Mouse (Mus musculus): ENCODE measurements around the gene Apol6. TPM values are rescaled to one million over a fixed set of nuclear protein-coding genes. Genes with fewer than 3 reads are reported as not detected.
"Not testable (repeated sequence)": the region's sequence is repeated elsewhere in the genome, so short reads cannot be mapped to it uniquely, and the experiment has no call there.

The Apol6 gene
- polyA plus RNA-seq, 1 experiment from 2014 or later: not detected

DNA sequence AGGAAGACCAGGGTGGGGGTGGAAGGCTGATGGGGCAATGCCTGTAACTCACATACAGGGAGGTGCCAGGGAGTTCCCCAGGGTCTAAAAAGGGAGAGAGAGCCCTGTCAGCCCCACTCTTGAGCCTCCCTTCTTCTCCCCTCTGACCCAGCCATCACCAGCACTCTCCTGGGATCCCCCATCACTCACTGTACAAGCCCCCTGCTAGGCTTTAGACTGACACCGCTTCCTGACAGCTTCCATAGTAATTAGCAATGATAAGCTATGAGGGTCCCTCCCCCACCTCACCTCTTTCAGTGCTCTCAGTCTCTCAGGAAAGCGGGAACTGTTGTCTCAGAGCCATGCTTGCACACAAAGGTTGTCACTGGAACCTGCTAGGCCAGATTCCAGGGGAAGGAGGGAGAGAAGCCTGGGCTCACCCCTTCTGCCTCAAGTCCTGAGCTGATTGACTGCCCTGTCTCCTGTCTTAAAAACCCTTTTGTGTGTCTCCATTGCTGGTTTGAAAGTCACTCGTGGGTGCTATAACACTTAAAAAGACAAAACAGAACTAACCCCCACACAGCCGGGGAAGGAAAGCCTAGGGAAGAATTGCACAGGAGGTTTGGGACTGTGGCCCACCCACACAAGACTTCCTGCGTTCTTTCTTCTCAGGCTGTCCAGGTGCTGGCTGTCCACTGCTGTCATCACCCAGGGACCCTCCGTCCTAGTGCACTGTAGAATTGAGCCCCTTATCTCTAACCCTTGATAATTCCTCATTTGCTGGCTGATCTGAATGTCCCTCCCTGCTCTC lies 11.7 kb downstream of the Apol6 start:
- ATAC-seq (ENCODE audit: insufficient read depth, low FRiP score, low TSS enrichment): no peak
- Histone ChIP-seq H3K4me2 (ENCODE audit: low read depth) (no peak overlapping the region), H3K4me3 (ENCODE audit: low read depth, low read length) (no peak overlapping the region), H3K4me1 (ENCODE audit: control insufficient read depth, insufficient read depth, low read length) (no peaks in the 10 kb centered on the region), H3K27ac (ENCODE audit: low read depth, low read length) (no peak overlapping the region), H3K9ac (ENCODE audit: low read length) (peak overlapping the region; percentile 30), H3K36me3 (ENCODE audit: control insufficient read depth, insufficient read depth, low read length) (no peaks in the 10 kb centered on the region), H3K9me3 (ENCODE audit: control insufficient read depth, low read length) (no peaks in the 10 kb centered on the region), H3K27me3 (ENCODE audit: control insufficient read depth, insufficient read depth, low read length) (no peaks in the 10 kb centered on the region)
- no peak for DNase-seq (ENCODE audit: low spot score)
- 38% methylated on average over 6 of the region's 6 CpGs for WGBS

DNA sequence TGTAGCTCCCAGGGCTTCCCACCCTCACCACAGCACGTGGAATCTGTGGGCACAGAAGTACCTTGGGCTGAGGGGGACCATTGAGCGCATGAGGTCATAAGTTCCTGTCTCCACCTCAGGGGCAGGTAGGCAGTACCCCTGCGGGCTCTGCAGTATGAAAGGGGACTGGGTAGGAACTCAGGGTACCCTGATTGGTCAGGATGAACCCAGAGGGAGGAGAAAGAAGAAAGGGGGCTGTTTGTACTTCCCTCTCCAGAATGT lies 12.2 kb downstream of the Apol6 start:
- WGBS: 63% methylated on average over 3 of the region's 3 CpGs

DNA sequence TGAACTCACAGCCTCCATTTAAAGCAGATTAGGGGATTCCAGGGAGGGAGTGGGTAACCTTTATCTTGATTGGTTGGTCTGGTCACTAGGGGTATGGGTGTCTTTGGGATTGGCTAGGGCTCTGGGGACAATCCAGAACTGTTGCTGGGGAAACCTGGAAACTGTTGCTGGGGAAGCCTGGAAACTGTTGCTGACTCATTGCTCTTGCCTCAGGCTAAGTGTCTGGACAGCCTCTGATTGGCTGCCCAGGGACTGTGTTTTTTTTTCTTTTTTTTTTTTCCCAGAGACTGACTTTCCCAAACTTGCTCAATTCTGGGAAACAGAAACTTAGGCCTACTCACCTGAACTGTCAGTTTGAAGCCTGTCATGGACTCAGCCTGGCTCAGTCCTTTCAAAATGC lies 14.0 kb downstream of the Apol6 start:
- H3K9me3 ChIP-seq (ENCODE audit: control insufficient read depth, low read length): no peaks in the 10 kb centered on the region
- DNase-seq (ENCODE audit: low spot score): no peak
- no peak for ATAC-seq (ENCODE audit: insufficient read depth, low FRiP score, low TSS enrichment)
- H3K27me3 ChIP-seq (ENCODE audit: control insufficient read depth, insufficient read depth, low read length): no peaks in the 10 kb centered on the region
- H3K36me3 ChIP-seq (ENCODE audit: control insufficient read depth, insufficient read depth, low read length): no peaks in the 10 kb centered on the region
- no peak overlapping the region for H3K9ac ChIP-seq (ENCODE audit: low read length)
- no peak overlapping the region for H3K4me2 ChIP-seq (ENCODE audit: low read depth)
- no peak overlapping the region for H3K4me3 ChIP-seq (ENCODE audit: low read depth, low read length)
- no peak overlapping the region for H3K27ac ChIP-seq (ENCODE audit: low read depth, low read length)
- no peaks in the 10 kb centered on the region for H3K4me1 ChIP-seq (ENCODE audit: control insufficient read depth, insufficient read depth, low read length)

More for the DNA sequence above, 12.2 kb downstream of the Apol6 start:
- Histone ChIP-seq H3K9me3 (ENCODE audit: control insufficient read depth, low read length) (no peaks in the 10 kb centered on the region), H3K4me2 (ENCODE audit: low read depth) (no peak overlapping the region), H3K4me3 (ENCODE audit: low read depth, low read length) (no peak overlapping the region), H3K9ac (ENCODE audit: low read length) (no peak overlapping the region), H3K27me3 (ENCODE audit: control insufficient read depth, insufficient read depth, low read length) (no peaks in the 10 kb centered on the region), H3K27ac (ENCODE audit: low read depth, low read length) (no peak overlapping the region), H3K36me3 (ENCODE audit: control insufficient read depth, insufficient read depth, low read length) (no peaks in the 10 kb centered on the region), H3K4me1 (ENCODE audit: control insufficient read depth, insufficient read depth, low read length) (no peaks in the 10 kb centered on the region)
- ATAC-seq (ENCODE audit: insufficient read depth, low FRiP score, low TSS enrichment) (no peak), DNase-seq (ENCODE audit: low spot score) (no peak)

DNA sequence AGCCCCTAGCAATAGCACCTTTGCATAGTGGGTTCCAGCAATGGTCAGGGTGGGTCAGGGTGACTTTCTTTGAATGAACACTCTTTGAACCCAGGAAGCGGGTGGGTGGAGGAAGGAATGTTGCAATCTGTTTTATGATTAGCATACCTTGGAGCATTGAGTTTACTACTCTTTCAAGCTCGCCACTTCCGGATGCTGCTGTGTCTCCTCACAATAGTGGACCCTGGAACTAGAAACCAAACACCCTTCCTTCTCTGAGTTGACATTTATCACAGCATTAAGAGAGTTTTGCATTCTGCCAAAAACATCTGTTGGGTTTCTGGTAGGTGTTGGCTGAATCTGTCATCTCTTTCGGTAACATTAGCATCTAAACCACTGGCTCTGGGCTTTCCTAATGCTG lies 14.9 kb downstream of the Apol6 start:
- ATAC-seq (ENCODE audit: insufficient read depth, low FRiP score, low TSS enrichment); H3K4me3 ChIP-seq (ENCODE audit: low read depth, low read length); H3K27me3 ChIP-seq (ENCODE audit: control insufficient read depth, insufficient read depth, low read length); H3K27ac ChIP-seq (ENCODE audit: low read depth, low read length); H3K4me2 ChIP-seq (ENCODE audit: low read depth); H3K4me1 ChIP-seq (ENCODE audit: control insufficient read depth, insufficient read depth, low read length); H3K9me3 ChIP-seq (ENCODE audit: control insufficient read depth, low read length); H3K36me3 ChIP-seq (ENCODE audit: control insufficient read depth, insufficient read depth, low read length); DNase-seq (ENCODE audit: low spot score); H3K9ac ChIP-seq (ENCODE audit: low read length): not testable (repeated sequence)
- WGBS: 93% methylated on average over 4 of the region's 4 CpGs

DNA sequence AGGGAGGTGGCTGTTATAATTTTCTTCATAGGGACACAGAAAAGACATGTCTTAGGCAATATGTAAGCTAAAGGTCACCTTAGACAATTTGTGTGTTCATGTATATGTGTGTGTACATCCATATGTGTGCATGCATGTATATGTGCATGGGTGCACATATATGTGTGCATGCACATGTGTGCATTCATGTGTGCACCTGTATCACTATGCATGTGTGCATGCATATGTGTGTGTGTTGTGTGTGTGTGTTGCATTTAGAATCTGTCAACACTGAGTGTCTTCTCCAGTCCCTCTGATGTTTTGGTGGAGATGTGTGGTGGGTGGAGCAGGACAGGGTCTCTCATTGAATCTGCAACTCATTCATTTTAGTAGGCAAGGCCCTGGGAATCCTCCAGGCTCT lies 18.2 kb downstream of the Apol6 start:
- Histone ChIP-seq H3K4me1 (ENCODE audit: control insufficient read depth, insufficient read depth, low read length) (no peaks in the 10 kb centered on the region), H3K4me3 (ENCODE audit: low read depth, low read length) (no peak overlapping the region), H3K27me3 (ENCODE audit: control insufficient read depth, insufficient read depth, low read length) (no peaks in the 10 kb centered on the region), H3K9ac (ENCODE audit: low read length) (no peak overlapping the region), H3K4me2 (ENCODE audit: low read depth) (no peak overlapping the region), H3K9me3 (ENCODE audit: control insufficient read depth, low read length) (no peaks in the 10 kb centered on the region), H3K36me3 (ENCODE audit: control insufficient read depth, insufficient read depth, low read length) (no peaks in the 10 kb centered on the region), H3K27ac (ENCODE audit: low read depth, low read length) (no peak overlapping the region)
- no peak for DNase-seq (ENCODE audit: low spot score)
- no peak for ATAC-seq (ENCODE audit: insufficient read depth, low FRiP score, low TSS enrichment)

DNA sequence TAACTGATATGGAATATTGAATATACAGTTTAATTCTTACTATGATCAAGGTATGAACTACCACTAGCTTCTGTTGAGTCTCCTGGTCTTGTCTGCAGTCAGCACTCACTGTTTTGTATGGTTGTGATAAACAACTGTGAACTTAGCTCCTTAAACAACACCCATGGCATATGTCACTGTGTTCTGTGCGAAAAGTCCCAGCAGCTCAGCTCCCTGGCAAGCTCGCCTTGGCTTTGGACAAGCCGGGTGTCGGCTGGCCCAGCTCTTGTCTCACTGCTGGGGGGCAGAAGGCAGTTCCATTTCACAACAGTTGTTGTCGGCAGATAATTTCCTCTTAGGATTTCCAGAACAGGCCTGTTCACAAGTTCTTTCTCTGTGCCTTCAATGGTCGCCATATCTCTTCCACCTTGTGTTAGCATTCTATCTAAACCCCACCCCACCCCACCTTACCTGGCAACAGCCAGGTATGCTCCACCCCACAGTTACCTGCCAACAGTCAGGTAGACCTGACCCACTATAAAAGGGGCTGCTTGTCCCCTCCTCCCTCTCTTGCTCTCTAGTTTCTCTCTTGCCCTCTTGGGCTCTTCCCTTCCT lies 20.8 kb downstream of the Apol6 start:
- Histone ChIP-seq H3K9ac (ENCODE audit: low read length) (no peak overlapping the region), H3K4me2 (ENCODE audit: low read depth) (no peak overlapping the region), H3K27me3 (ENCODE audit: control insufficient read depth, insufficient read depth, low read length) (no peaks in the 10 kb centered on the region), H3K4me3 (ENCODE audit: low read depth, low read length) (no peak overlapping the region), H3K9me3 (ENCODE audit: control insufficient read depth, low read length) (no peaks in the 10 kb centered on the region), H3K27ac (ENCODE audit: low read depth, low read length) (no peak overlapping the region), H3K36me3 (ENCODE audit: control insufficient read depth, insufficient read depth, low read length) (no peaks in the 10 kb centered on the region), H3K4me1 (ENCODE audit: control insufficient read depth, insufficient read depth, low read length) (no peaks in the 10 kb centered on the region)
- no peak for ATAC-seq (ENCODE audit: insufficient read depth, low FRiP score, low TSS enrichment)
- no peak for DNase-seq (ENCODE audit: low spot score)
- 86% methylated on average over 6 of the region's 6 CpGs for WGBS

DNA sequence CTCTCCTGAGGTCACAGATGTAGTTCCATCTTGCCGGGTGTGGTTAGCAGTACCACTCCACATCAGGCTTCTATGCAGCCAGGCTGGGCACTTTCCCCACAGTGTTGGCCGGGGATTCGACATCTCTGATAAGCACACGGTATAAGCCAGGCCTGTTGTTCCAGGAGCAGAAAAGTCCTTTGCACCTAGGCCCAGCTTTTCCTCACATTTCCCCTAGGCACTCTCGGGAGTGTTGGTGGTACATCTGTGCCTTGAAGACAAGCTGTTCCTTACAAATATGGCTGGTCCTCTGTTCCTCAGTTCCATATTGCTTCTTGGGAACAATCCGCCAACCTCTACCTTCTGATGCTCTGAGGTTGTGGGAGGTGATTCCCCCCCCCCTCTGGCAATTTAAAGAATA lies 21.7 kb downstream of the Apol6 start:
- no peak for DNase-seq (ENCODE audit: low spot score)
- H3K4me1 ChIP-seq (ENCODE audit: control insufficient read depth, insufficient read depth, low read length): no peaks in the 10 kb centered on the region

DNA sequence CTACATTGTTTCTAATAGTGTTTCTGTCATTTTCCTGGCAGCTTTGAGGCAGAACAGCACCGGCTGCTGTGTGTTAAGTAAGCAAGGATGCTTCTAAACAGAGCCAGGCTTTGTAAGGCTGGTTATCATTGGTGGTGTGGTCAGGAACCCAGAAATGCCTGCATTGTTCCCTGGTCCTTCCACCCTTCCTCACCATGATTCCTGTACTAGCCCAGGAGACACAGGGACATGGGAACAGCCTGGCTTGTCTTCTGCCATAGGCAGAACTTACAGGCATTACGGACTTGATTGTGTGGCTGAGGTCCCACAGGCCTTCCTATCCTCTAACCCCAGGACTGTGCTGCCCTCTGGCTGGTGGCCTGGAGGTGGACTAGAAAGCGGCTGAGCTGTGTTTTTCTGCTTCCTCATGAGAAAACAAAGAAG lies 23.9 kb downstream of the Apol6 start:
- no peak for DNase-seq (ENCODE audit: low spot score)
- Histone ChIP-seq H3K27ac (ENCODE audit: low read depth, low read length) (no peak overlapping the region), H3K4me1 (ENCODE audit: control insufficient read depth, insufficient read depth, low read length) (no peaks in the 10 kb centered on the region), H3K4me3 (ENCODE audit: low read depth, low read length) (no peak overlapping the region), H3K9ac (ENCODE audit: low read length) (peak overlapping the region; percentile 15; the same call in 1 of the 2 replicates), H3K27me3 (ENCODE audit: control insufficient read depth, insufficient read depth, low read length) (no peaks in the 10 kb centered on the region), H3K4me2 (ENCODE audit: low read depth) (no peak overlapping the region), H3K36me3 (ENCODE audit: control insufficient read depth, insufficient read depth, low read length) (no peaks in the 10 kb centered on the region), H3K9me3 (ENCODE audit: control insufficient read depth, low read length) (no peaks in the 10 kb centered on the region)
- no peak for ATAC-seq (ENCODE audit: insufficient read depth, low FRiP score, low TSS enrichment)
- 74% methylated on average over 3 of the region's 3 CpGs for WGBS

More for the DNA sequence above, 21.7 kb downstream of the Apol6 start:
- Histone ChIP-seq H3K27ac (ENCODE audit: low read depth, low read length) (no peak overlapping the region), H3K27me3 (ENCODE audit: control insufficient read depth, insufficient read depth, low read length) (no peaks in the 10 kb centered on the region), H3K4me2 (ENCODE audit: low read depth) (no peak overlapping the region), H3K4me3 (ENCODE audit: low read depth, low read length) (no peak overlapping the region), H3K36me3 (ENCODE audit: control insufficient read depth, insufficient read depth, low read length) (no peaks in the 10 kb centered on the region), H3K9ac (ENCODE audit: low read length) (no peak overlapping the region), H3K9me3 (ENCODE audit: control insufficient read depth, low read length) (no peaks in the 10 kb centered on the region)
- ATAC-seq (ENCODE audit: insufficient read depth, low FRiP score, low TSS enrichment): no peak
- 86% methylated on average over 6 of the region's 6 CpGs for WGBS

DNA sequence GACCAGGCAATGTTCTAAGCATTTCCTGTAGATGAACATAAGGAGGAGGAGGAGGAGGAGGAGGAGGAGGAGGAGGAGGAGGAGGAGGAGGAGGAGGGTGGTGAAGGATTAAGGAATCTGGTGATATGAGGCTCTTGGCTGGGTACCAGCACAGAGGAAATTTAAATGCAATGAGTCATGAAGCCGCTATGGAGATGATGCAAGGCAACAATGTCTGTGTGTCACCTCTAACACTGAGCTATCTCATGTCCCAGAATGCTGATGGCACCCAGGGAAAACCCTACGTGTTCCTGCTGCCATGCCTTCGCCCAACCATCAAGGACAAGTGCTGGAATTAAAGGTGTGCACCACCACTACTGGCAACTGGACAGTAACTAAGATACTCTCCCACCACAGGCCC lies 24.5 kb downstream of the Apol6 start:
- Histone ChIP-seq H3K36me3 (ENCODE audit: control insufficient read depth, insufficient read depth, low read length) (no peaks in the 10 kb centered on the region), H3K9ac (ENCODE audit: low read length) (no peak overlapping the region), H3K4me3 (ENCODE audit: low read depth, low read length) (no peak overlapping the region), H3K27ac (ENCODE audit: low read depth, low read length) (no peak overlapping the region), H3K4me1 (ENCODE audit: control insufficient read depth, insufficient read depth, low read length) (no peaks in the 10 kb centered on the region), H3K27me3 (ENCODE audit: control insufficient read depth, insufficient read depth, low read length) (no peaks in the 10 kb centered on the region), H3K4me2 (ENCODE audit: low read depth) (no peak overlapping the region), H3K9me3 (ENCODE audit: control insufficient read depth, low read length) (no peaks in the 10 kb centered on the region)
- ATAC-seq (ENCODE audit: insufficient read depth, low FRiP score, low TSS enrichment): no peak
- 90% methylated on average over 3 of the region's 3 CpGs for WGBS
- no peak for DNase-seq (ENCODE audit: low spot score)

All from neural tube, embryonic 11.5 days (tissue).